Mouse (Mus musculus) liver, embryonic 14.5 days (tissue): ENCODE data around the gene Alyref. TPM values are rescaled to one million over a fixed set of nuclear protein-coding genes. Genes with fewer than 3 reads are reported as not detected.

Experiments
- ATAC-seq: fragments of 200-750 bp; cut with Nextera tagmentation; 2 replicates; pipeline ENCODE4 v1.8.0; 2017; ENCODE audit warnings: moderate number of reproducible peaks, mild to moderate bottlenecking, moderate library complexity; ENCODE audit not compliant: insufficient read depth
- DNase-seq, 3 experiments: peaks; one replicate each; pipeline ENCODE4 v3.0.0-alpha.2; 2012 to 2013; ENCODE audit warnings: low read depth in 3 of 3, low spot score in 3 of 3
- H3K27ac ChIP-seq: fragments of 300-500 bp; sonication (generic); 2 replicates; pipeline ENCODE4 v1.5.1; 2014; ENCODE audit warnings: moderate library complexity, mild to moderate bottlenecking, control low read depth, inconsistent platforms
- H3K27me3 ChIP-seq: fragments of 300-500 bp; sonication (generic); 2 replicates; pipeline ENCODE4 v1.6.1; 2014; ENCODE audit warnings: mild to moderate bottlenecking, low read length, moderate library complexity; ENCODE audit not compliant: control insufficient read depth, insufficient read depth
- H3K36me3 ChIP-seq: fragments of 300-500 bp; sonication (generic); replicated peaks from 2 replicates; pipeline ENCODE4 v1.6.1; 2014; ENCODE audit warnings: low read depth; ENCODE audit not compliant: control insufficient read depth, insufficient read depth
- H3K4me1 ChIP-seq, 2 experiments: fragments of 200-500 bp in 1 of 2; fragments of 300-500 bp in 1 of 2; sonication (generic) in 1 of 2; replicated peaks; 2 replicates each; pipeline ENCODE4 v1.6.1; 2012 to 2014; ENCODE audit warnings: antibody characterized with exemption in 1 of 2, inconsistent platforms in 1 of 2, low read length in 1 of 2; ENCODE audit not compliant: control insufficient read depth in 2 of 2, insufficient read depth in 2 of 2
- H3K4me2 ChIP-seq: fragments of 300-500 bp; sonication (generic); 2 replicates; pipeline ENCODE4 v1.6.1; 2014; ENCODE audit warnings: low read depth, mild to moderate bottlenecking, control low read depth, moderate library complexity
- H3K4me3 ChIP-seq, 2 experiments: fragments of 200-500 bp in 1 of 2; fragments of 300-500 bp in 1 of 2; sonication (generic) in 1 of 2; 2 replicates each; pipeline ENCODE4 v1.5.1; 2012 to 2014; ENCODE audit warnings: low read depth in 2 of 2, low read length in 2 of 2, mild to moderate bottlenecking in 2 of 2, control low read depth in 1 of 2, inconsistent platforms in 1 of 2, moderate library complexity in 1 of 2; ENCODE audit not compliant: insufficient read depth in 1 of 2
- H3K9ac ChIP-seq: fragments of 300-500 bp; sonication (generic); replicated peaks from 2 replicates; pipeline ENCODE4 v1.6.1; 2014; ENCODE audit warnings: mild to moderate bottlenecking, control low read depth, moderate library complexity
- H3K9me3 ChIP-seq: fragments of 300-500 bp; sonication (generic); 2 replicates; pipeline ENCODE4 v1.6.1; 2016; ENCODE audit warnings: low read length, mixed read lengths; ENCODE audit not compliant: control insufficient read depth
- CTCF ChIP-seq: IDR thresholded peaks from 2 replicates; pipeline ENCODE4 v1.5.1; 2016; ENCODE audit warnings: antibody characterized with exemption, low read depth, control low read depth
- EP300 ChIP-seq: IDR thresholded peaks from 2 replicates; pipeline ENCODE4 v1.6.1; 2016; ENCODE audit warnings: antibody characterized with exemption, low read depth
- WGBS: fragments of 180-500 bp; shearing (Covaris S2); extraction: QIAGEN DNeasy Blood & Tissue Kit; methylation state at CpG from one replicate; pipeline ENCODE4 v1.1.7; 2014; ENCODE audit not compliant: insufficient replicate concordance; 5-methylcytosine and 5-hydroxymethylcytosine counted together
- polyA plus RNA-seq, 2 experiments: library from polyadenylated mRNA; depleted of rRNA in 1 of 2; stranded (reverse) in 1 of 2; unstranded in 1 of 2; fragments of >200 nt; fragmentation: Nextera tagmentation in 1 of 2; extraction: Ambion mirVana in 1 of 2; gene quantifications; 2 replicates each; pipeline versions ENCODE4 v1.2.1 to v1.2.3; 2012 to 2014

Alyref gene
- polyA plus RNA-seq, 2 experiments: 110 to 349 TPM

GRCm38 (mm10) chr11:120641869-120642268 lies 43.7 kb upstream of the Alyref start:
- no peak overlapping the region for H3K4me3 ChIP-seq
- no peak for ATAC-seq
- no peaks in the 10 kb centered on the region; the same call in none of the 2 replicates for H3K27me3 ChIP-seq
- WGBS: 67% methylated on average over 8 of the region's 8 CpGs
- peaks cover 7 to 8% of the 10 kb centered on the region in 2 experiments for H3K4me1 ChIP-seq
- H3K36me3 ChIP-seq: no peaks in the 10 kb centered on the region
- H3K9ac ChIP-seq: no peak overlapping the region
- H3K4me2 ChIP-seq: no peak overlapping the region
- no peak overlapping the region for H3K27ac ChIP-seq
- no peak for DNase-seq
- no peaks in the 10 kb centered on the region for H3K9me3 ChIP-seq
- TF ChIP-seq CTCF (no peak), EP300 (no peak)

GRCm38 (mm10) chr11:120641255-120641654 lies 43.1 kb upstream of the Alyref start:
- no peak overlapping the region for H3K27ac ChIP-seq
- TF ChIP-seq CTCF (no peak), EP300 (no peak)
- peaks cover 7 to 8% of the 10 kb centered on the region in 2 experiments for H3K4me1 ChIP-seq
- H3K9me3 ChIP-seq: no peaks in the 10 kb centered on the region
- H3K36me3 ChIP-seq: no peaks in the 10 kb centered on the region
- ATAC-seq: no peak
- no peak overlapping the region for H3K4me3 ChIP-seq
- DNase-seq: no peak
- no peaks in the 10 kb centered on the region; the same call in none of the 2 replicates for H3K27me3 ChIP-seq
- H3K4me2 ChIP-seq: no peak overlapping the region
- WGBS: 57% methylated on average over 9 of the region's 9 CpGs
- H3K9ac ChIP-seq: no peak overlapping the region

GRCm38 (mm10) chr11:120634810-120635209 lies 36.6 kb upstream of the Alyref start:
- Histone ChIP-seq H3K36me3 (no peaks in the 10 kb centered on the region), H3K27me3 (no peaks in the 10 kb centered on the region), H3K4me1 (peaks cover 24 to 31% of the 10 kb centered on the region in 2 experiments), H3K9ac (peak overlapping the region; percentile 9), H3K4me2 (peak overlapping the region; percentile 75), H3K9me3 (no peaks in the 10 kb centered on the region), H3K27ac (no peak overlapping the region), H3K4me3 (no peak overlapping the region; a peak in 1 of 4 replicates)
- DNase-seq (no peak), ATAC-seq (no peak)
- TF ChIP-seq CTCF (no peak), EP300 (no peak)
- WGBS: 77% methylated on average over 5 of the region's 5 CpGs

DNA sequence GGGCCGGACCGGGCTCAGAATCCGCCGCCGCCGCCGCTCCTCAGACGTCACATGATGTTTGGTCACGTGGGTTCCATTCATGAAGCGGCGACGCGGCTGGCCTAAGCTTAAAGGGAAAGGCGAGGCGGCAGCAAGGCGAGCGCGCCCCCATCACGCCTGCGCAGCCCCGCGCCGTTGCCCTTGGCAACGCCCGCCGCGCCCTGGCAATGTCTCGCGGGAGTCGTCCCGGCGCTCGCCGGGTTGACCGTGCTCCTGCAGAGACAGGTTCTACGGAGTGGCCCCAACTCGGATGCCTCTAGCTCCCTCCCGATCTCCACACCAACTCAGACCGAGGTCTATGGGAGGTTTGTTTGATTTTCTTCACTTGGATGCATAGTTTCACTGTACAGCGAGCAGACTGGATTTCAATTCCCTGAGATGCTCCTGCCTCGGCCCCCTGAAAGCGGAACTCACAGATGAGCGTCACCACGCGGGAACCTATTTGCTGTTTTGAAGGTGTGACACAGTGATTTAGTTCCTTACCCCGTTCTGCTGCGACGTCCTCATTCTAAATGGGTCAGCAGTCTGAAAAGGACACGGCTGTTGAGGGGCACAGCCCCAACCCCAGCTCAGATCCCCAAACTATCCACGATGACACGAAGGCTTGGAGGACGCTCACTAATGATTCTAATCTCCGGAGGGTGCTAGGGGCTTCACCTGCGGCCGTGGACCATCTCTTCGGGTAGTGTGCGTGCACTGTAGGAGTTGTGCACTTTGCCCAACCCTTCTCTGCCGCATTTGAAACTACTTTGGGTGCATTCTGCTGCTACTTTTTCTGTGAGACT lies 35.6 kb upstream of the Alyref start, which contains the start of gene Mafg:
TSS of gene Mafg (minus strand) at position 81 of the 824 bp plus-strand sequence.
- H3K9ac ChIP-seq: peak within 1 kb of the TSS; percentile 99

More for the DNA sequence above, 35.6 kb upstream of the Alyref start, which contains the start of gene Mafg:
- DNase-seq (peak; percentile 92 to 93 (median 93)), ATAC-seq (peak; percentile 76)
- H3K4me1 ChIP-seq: peaks cover 33 to 39% of the 10 kb centered on the region in 2 experiments
- TF ChIP-seq EP300 (no peak), CTCF (no peak)
- H3K4me2 ChIP-seq: peak within 1 kb of the TSS; percentile 75
- peaks cover 6% of the 10 kb centered on the region for H3K36me3 ChIP-seq
- H3K27ac ChIP-seq: peak within 1 kb of the TSS; percentile 99
- no peaks in the 10 kb centered on the region for H3K27me3 ChIP-seq
- H3K4me3 ChIP-seq: peak within 1 kb of the TSS; percentile 64 to 89
- no peaks in the 10 kb centered on the region for H3K9me3 ChIP-seq
- WGBS: 10% methylated on average over 58 of the region's 58 CpGs
